Mouse (Mus musculus): Measurements from ENCODE around the gene Amotl2.
A peak's percentile ranks its signal among the peaks of the same experiment; 100 is the strongest.

Amotl2 gene

DNA sequence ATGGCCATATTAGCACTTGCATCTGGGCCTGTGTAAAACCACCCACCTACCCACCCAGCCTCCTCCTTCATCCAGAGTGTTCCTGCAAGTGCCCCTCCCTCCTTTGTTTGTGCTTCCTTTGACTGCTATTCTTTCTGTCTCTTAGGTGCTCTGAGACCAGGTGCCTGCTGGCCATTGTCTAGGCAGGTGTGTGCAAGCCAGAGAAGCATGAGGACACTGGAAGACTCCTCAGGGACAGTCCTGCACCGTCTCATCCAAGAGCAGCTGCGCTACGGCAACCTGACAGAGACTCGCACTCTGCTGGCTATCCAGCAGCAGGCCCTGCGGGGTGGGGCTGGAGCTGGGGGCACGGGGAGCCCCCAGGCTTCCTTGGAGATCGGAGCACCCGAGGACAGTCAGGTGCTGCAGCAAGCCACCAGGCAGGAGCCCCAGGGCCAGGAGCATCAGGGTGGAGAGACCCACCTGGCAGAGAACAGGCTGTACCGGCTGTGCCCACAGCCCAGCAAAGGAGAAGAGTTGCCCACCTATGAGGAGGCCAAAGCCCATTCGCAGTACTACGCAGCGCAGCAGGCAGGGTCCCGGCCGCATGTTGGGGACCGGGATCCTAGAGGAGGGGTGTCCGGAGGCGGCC, 3.6 kb downstream of the Amotl2 start:
- no peak for DNase-seq

DNA sequence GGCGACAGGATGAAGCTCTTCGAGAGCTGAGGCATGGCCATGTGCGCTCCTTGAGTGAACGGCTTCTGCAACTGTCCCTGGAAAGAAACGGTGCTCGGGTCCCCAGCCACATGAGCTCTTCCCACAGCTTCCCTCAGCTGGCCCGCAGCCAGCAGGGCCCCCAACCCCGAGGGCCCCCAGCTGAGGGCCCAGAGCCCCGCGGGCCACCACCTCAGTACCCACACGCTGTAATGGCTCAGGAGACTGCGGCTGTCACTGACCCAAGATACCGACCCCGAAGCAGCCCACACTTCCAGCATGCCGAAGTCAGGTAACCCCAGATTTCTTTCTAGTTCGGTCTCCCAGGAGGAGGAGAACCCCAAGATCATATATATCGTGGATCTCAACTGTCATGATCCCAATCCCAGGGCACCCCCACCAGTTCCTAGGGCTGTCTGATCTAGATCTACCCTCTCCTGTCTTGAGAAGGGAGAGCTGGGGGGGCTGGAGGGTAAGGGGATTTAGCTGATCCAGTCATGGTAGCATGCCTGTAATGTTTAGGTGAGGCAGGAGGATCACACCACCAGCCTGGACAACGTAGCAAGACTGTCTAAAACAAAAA, 4.2 kb downstream of the Amotl2 start:
- no peak for DNase-seq

DNA sequence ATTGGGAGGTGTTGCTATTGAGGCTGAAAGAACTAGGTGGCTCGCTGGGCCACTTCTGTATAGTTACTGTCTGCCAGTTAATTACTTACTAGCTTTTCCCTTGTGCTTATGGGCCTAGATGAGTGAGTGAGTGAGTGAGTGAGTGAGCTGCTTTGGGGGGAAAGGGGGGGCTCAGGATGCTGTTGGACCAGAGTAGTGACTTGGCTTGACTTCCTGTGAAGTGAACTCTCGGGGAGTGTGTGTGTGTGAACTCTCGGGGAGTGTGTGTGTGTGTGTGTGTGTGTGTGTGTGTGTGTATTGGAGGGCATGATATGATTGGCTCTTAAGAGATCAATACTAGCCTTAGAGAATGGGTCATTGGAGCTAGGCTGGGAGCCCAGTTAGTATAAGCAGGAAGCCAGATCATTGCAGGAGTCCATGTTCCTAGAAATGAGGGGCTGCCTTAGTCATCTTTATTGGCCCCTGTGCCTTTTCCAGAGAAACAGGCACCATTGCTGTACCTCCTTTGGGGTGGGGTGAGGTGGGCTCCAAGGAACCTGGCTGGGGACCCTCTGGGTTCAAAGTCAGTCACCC, 5.0 kb downstream of the Amotl2 start:
- no peak for DNase-seq

DNA sequence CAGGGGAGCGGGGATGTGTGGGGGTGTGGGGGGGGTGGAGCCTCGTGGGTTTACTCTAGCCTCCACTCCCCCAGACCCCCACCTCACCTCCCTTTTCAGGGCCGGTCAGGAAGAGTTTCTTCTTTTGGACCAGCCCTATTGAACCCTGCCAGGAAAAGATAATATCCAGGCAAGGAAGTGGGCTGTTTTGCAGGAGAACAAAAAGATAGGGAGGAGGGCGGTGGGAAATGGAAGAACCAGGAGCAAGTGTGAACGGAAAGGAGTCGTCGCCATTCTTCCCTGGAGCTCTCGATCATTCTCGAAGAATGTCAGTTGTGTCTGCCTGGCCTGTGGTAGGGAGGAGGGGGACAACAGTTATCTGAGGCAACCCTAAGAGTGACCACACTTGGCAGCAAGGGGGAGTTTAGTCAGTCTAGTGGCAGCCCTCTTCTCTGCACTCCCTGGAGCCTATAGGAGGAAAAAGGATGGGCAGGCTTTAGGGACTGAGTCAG, 5.6 kb downstream of the Amotl2 start:
- no peak for DNase-seq

DNA sequence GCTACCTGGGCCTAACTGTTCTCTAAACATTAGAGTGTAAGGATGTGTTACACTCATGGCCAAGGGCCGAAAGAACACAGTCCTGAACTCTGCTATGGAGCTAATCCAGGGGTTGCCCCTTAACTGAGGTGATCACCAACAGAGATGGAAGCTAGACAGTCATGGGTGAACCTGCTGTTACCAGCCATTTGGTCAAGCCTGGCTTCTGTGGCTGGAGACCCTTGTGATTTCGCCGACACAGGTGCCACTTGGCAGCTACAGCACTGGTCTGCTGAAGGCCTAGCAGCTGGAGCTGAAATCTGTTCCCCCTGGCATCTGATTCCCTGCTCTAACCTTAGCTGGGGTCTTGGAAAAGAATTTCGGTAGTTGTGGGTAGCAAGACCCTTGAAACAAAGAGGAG, 6.3 kb downstream of the Amotl2 start:
- DNase-seq: no peak

DNA sequence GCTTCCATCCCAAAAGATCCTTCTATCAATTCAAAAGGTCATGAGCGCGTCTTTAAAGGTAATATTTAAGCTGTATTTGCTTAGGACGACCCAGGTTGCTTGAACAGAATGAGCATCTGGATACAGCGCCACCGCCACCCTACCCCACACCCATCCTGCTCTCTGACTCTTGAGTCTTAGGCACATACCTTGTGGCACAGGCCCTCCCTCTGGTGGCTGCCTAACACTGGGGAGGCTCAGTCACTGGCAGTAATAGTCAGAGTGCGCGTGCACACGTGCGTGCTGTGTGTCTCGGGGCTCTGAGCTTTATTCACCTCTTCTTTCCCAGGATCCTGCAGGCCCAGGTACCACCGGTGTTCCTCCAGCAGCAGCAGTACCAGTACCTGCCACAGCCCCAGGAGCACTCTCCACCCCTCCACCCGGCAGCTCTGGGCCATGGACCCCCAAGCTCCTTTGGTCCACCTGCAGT, 6.8 kb downstream of the Amotl2 start:
- DNase-seq: no peak

- peak; percentile 85 for DNase-seq
These were observed 7.6 kb downstream of the Amotl2 start for GRCm38 (mm10) chr9:102723990-102724461.

- DNase-seq: no peak
These were observed 8.5 kb downstream of the Amotl2 start for GRCm38 (mm10) chr9:102724942-102725341.

DNA sequence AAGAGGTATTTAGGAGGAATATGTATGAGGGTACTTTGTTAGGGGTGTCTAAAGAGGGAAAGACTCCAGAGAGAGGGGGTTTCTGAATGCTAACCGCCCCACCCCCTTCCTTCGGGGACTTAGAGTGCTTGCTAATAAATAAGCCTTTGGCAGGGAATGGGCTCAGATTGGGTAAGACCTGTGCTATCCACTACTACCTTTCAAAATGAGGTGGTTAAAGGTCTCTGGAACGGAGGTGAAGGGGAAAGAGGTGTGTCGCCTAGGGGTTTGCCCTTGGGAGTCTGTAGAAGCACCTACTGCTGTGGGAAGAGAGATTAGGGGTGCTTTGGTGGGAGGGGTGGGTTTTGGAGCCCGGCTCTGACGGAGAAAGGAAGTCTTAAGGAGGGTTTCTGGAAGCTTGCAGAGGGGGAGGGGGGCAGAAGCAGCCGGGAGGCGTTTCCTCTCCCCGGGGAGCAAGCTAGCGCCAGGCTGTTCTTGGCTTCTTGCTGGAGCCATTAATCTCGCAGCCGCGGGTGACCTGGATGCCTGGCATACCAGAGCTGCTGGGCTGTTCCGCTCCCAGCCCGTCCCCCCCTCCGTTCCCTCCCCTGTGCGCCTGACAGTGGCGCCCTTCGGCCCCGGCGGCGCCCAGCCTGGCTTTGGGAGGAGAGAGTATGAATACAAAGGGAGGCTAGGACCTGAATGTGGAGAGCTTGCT, 9.6 kb downstream of the Amotl2 start:
- peak; percentile 68 for DNase-seq

DNA sequence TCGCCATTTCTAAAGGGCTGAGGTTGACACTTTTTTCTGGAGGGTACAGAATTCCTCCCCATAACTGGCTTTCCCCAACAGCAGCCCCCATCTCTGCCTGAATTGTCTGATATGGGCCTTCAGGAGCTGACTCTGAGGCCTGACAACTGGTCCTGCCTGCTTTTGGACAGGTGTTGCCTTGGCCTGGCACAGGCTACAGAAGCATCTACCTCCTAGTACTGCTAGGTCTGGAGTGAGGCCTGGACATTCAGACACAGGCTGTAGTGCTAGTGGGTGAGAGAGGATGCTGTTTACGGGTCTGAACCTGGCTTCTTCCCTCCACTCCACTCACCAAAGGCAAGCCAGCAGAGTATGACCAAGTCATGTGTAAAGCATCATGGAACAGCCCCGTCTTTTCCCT, 10.3 kb downstream of the Amotl2 start:
- no peak for DNase-seq

DNA sequence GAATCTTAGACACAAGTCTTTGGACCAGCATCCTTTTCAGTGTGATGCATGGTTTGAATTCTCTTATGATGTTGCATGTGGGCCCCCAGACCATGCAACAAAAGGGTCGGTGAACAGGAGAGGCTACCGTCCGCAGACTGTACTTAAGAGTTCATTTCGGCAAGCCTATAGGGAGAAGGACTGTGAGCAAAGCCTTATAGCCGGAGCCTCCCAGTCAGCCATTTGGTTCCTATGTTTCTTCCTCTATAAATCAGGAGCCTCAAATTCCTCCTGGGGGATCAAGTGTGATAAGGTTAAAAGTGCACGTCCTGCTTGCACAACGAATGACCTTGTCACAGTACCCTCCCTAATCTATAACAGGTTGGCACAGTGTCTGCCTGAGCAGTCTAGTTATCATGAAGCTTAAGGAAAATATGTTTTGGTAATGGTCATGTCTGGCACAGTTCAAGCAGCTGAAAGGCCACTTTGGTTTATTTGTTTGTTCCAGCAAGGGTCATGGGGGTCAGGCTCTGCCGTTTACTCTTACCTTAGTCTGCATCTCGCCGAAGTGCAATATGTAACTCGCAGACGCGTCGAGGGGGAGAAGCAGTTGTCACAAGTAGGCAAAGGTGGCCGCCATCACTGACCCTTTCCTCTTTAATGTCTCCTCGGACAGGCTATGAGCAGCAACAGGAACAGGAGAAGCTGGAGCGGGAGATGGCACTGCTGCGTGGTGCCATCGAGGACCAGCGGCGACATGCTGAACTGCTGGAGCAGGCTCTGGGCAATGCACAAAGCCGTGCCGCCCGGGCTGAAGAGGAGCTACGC, 11.4 kb downstream of the Amotl2 start:
- DNase-seq: no peak

DNA sequence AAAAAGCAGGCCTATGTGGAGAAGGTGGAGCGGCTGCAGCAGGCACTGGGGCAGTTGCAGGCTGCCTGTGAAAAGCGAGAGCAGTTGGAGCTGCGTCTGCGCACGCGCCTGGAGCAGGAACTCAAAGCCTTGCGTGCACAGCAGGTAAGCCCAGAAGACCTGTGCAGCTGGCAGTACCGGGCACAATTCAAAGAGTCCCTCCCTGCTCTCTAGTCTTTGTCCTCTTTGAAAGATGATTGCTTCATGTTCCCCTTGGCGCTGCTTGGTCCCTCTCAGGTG, 11.9 kb downstream of the Amotl2 start:
- no peak for DNase-seq

DNA sequence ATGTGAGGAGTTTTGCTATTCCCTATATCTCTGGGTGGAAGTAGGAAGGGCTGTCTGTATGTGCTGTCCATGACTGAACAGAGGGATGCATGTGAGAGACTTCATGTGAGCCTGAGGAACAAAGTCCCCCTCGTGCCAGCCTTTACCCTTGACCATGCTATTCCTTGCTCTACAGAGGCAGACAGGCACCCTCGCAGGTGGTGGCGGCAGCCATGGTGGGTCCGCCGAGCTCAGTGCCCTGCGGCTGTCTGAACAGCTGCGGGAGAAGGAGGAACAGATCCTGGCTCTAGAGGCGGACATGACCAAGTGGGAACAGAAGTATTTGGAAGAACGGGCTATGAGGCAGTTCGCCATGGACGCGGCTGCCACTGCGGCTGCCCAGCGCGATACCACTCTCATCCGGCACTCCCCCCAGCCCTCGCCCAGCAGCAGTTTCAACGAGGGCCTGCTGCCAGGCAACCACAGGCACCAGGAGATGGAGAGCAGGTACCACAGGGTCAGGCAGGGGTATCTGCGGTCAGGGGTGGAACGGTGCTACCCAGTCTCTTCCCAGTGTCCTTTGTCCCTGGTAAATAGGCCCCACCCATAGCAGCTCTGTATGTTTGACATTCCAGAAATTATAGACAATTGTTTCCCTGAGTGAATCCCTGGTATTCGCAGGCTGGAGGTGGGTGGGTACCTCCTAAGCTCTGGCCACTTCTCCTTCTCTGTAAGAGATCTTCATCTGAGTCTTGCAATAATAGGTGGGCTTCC, 12.8 kb downstream of the Amotl2 start:
- no peak for DNase-seq

- DNase-seq: no peak
These were observed 13.5 kb downstream of the Amotl2 start for GRCm38 (mm10) chr9:102729876-102730413.

DNA sequence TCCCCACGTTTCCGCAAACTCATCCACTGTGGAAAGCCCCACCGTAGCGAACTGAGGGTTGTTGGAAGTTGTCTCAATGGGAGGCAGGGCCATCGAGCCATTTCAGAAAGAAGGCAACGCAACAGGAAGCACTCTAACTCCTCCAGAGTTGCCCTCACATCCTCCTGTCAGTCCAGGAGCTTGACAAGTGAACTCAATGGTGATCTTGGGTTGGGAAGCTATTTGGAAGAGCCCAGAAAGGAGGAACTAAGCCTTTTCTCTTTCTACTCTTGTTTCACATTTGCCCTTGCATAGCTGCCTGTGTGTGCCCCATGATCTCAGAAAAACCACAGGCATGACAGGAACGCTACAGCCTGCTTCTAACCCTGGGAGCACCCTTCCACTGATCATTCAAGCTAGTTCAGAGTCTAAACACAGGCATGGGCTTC, 14.6 kb downstream of the Amotl2 start:
- no peak for DNase-seq

- DNase-seq: no peak
These were observed 15.2 kb downstream of the Amotl2 start for GRCm38 (mm10) chr9:102731574-102732175.

DNA sequence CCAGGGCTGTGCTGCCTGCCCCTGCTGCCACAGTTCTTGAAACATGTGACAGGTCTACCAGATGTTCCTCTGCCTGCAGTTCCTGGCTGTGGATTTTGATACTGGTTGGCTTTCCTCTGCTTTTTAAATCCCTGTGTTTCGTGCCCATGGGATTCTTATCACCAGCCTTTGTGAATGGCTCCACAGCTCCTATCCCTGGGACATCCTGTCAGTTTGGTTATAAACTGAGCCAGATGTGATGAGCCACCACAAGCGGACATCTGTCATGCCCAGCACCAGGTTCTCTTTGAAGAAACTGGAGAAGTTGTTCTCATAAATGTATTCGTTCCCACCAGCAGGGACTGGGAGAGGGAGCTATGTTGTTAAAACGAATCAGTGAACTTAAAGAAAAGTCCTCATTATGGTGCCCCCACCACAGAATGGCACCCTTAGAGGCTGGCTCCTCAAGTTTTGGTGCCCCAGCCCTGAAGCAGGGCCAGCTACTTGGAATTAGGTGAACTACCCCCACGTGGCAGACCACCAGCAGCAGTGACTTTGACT, 15.9 kb downstream of the Amotl2 start:
- DNase-seq: no peak

DNA sequence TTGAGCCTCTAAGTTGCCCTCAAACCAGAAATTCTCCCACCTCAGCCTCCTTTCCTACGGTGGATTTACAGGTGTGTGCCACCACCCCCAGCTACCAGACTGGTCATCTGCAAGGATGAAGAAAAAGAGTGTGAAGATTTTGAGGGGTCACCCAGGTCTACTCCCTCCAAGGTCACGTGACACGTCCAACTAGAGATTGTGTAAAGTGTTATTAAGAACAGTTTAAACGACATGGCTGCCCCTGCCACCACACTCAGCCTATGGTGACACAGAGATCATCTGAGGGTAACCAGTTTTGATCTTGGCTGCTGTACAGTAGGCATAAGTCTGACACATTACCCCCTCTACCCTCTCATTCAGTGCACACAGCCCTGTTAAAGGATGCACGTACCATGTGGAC, 17.0 kb downstream of the Amotl2 start:
- no peak for DNase-seq

DNA sequence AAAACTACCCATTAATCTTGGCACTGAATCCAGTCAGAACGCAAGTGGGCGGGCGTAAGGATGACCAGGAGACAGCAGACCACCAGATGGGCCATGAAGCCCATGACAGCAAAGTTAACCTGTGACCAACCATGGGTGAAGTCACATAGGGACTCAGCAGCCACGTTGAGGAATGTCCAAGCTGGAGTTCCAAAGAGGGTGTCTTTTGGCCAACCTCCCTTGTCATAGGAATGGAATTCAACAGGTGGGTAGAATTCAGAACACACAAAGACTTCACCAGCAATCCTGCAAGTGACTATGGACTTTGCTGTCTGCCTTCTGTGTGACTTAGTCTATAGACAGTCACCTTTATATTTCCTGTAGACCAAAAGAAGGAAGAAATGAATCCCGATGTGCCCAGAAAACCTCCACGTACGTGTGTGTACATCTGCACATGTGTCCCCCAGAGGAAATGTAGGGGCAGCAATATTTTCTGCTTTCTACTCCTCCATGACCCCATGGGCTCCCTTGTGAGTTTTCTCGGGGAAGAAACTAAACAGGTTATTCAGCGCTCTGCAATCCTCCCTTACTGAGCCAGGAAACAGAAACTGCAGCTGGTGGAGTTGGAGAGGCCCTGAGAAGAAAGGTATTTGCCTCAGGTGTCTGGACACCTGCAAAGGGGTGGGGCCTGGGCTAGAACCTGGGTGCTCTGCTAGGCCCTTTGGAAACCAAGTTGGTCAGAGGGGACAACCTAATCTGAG, 17.7 kb downstream of the Amotl2 start:
- DNase-seq: no peak

GRCm38 (mm10) chr9:102734739-102735075, 18.2 kb downstream of the Amotl2 start:
- DNase-seq: no peak

DNA sequence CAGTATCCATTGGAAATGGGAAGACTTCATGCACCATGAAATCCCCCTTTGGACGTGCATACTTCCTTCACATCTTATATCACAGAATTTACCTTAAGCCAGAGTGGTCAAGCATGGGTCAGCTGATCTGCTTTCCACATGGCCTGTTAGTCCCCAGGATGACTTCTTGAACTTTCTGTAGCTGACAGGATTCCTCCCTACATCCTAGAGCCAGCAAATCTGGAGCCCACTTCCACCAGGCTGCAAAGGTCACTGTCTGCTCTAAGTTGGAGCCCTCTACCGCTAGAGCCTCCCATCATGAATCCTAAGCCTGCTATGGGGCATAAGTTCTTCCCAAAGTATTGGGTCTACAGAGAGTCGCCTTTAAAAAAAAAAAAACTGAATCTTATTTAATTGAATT, 18.8 kb downstream of the Amotl2 start:
- no peak for DNase-seq

Data from right cerebral cortex, adult 18-20 months (tissue).